Mouse (Mus musculus): Measurements from ENCODE around the gene Smad3.

GRCm38 (mm10) chr9:63657167-63657566, 100.6 kb downstream of the Smad3 start:
- no peak for TF ChIP-seq CTCF (IDR thresholded peaks at IDR 0.05; ENCODE audit: control insufficient read depth, insufficient read depth, low read length)
- TF ChIP-seq POLR2A (IDR thresholded peaks at IDR 0.05; ENCODE audit: borderline replicate concordance, control insufficient read depth, low read depth, low read length): no peak

Measured in bone marrow, adult 2 months (tissue).